Mouse (Mus musculus) cortical plate, adult 2 months (tissue): ENCODE measurements around the gene Gm27029.

Source experiments
- CTCF ChIP-seq: fragments of 200-500 bp; IDR thresholded peaks from 2 replicates; pipeline ENCODE4 v1.5.1; 2011; ENCODE audit warnings: mild to moderate bottlenecking, control low read depth, low read length; ENCODE audit not compliant: insufficient read depth; ENCODE audit errors: extremely low read depth
- POLR2A ChIP-seq: fragments of 200-500 bp; IDR thresholded peaks from 2 replicates; pipeline ENCODE4 v1.6.1; 2011; ENCODE audit warnings: mild to moderate bottlenecking, low read length, control low read depth; ENCODE audit not compliant: insufficient read depth; ENCODE audit errors: extremely low read depth

DNA sequence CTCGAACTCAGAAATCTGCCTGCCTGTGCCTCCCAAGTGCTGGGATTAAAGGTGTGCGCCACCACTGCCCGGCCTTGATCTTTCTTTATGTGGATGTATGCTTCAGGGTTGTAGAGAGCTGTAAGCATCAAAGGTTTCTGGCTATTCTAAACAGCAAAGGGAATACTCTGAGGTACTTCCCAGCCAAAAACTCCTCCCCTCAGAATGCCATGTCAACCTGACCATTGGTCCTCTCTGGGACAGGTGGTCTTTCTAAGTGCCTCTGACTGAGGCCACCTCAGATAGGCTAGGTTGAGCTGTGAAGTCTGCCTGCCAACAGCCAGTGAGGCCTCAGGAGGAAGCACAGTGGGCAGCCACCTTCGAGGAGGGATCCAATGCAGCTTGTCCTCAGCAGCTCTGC, 24.3 kb upstream of the Gm27029 start:
- TF ChIP-seq CTCF (no peak), POLR2A (no peak)
